Mouse (Mus musculus) E14TG2a.4 (cell line): ENCODE data around the gene Cln6.
"Not testable (repeated sequence)": the region's sequence is repeated elsewhere in the genome, so short reads cannot be mapped to it uniquely, and the experiment has no call there.

Experiments used
- H3K27me3 ChIP-seq: 2 replicates; pipeline ENCODE4 v1.6.1; 2014; ENCODE audit warnings: low read length, control low read depth; ENCODE audit not compliant: insufficient read depth
- H3K36me3 ChIP-seq: 2 replicates; pipeline ENCODE4 v1.6.1; 2014; ENCODE audit warnings: low read length, control low read depth; ENCODE audit not compliant: insufficient read depth
- H3K4me1 ChIP-seq: replicated peaks from 2 replicates; pipeline ENCODE4 v1.6.1; 2014; ENCODE audit warnings: low read depth, low read length, control low read depth
- H3K4me3 ChIP-seq: replicated peaks from 2 replicates; pipeline ENCODE4 v1.5.1; 2014; ENCODE audit warnings: mild to moderate bottlenecking, low read length
- H3K9me3 ChIP-seq: 2 replicates; pipeline ENCODE4 v1.6.1; 2014; ENCODE audit warnings: low read length, control low read depth
- CTCF ChIP-seq: conservative IDR thresholded peaks from 2 replicates; pipeline ENCODE4 v1.5.1; 2014; ENCODE audit warnings: low read length
- NANOG ChIP-seq: IDR thresholded peaks from 2 replicates; pipeline ENCODE4 v1.6.1; 2014; ENCODE audit warnings: borderline replicate concordance, low read length, mixed read lengths
- POU5F1 ChIP-seq: IDR thresholded peaks from 2 replicates; pipeline ENCODE4 v1.6.1; 2014; ENCODE audit warnings: low read length, borderline replicate concordance

The Cln6 gene

DNA sequence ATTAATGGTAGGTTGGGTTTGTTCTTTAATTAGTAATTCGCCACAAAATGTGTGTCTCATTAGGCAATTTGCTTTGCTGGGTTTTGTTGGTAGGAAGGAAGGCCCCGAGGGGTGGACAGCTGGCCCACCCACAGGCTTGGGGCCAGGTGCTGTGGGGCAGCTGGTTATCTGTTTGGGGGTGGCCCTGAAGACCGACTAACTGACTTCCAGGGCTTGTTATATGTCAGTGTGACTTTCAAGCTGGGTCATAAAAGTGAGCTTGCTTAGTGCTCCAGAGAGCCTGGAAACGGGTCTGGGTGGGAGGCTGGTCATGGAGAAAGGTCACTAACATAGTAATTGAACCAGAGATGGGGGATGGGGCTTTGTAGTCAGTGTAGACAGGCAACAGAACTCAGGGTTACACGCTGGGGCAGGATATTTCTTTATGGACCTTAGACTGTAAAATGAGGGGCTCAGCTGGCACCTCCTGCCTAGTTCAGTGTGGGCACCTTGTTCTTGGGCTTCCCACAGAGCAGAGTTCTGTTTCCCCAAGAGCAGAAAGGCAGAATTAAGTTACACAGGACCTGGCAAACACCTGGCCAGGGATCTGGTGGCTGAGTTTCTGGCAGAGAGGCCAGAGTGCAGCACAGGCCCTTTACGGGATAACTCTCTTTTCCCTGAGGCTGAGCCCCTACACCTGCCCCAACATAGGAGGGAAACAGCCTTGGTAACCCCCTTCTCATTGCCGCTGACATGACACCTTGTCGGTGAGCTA is 19.9 kb downstream of the Cln6 start:
- H3K36me3 ChIP-seq, result no peaks in the 10 kb centered on the region
- H3K4me3 ChIP-seq, result peak overlapping the region; percentile 29
- TF ChIP-seq NANOG (no peak), POU5F1 (no peak), CTCF (no peak)
- no peaks in the 10 kb centered on the region for H3K9me3 ChIP-seq
- no peaks in the 10 kb centered on the region for H3K27me3 ChIP-seq
- peaks cover 46% of the 10 kb centered on the region for H3K4me1 ChIP-seq

- H3K4me3 ChIP-seq, H3K27me3 ChIP-seq, H3K36me3 ChIP-seq, H3K9me3 ChIP-seq: not testable (repeated sequence)
- peaks cover 46% of the 10 kb centered on the region for H3K4me1 ChIP-seq
Observed at GRCm38 (mm10) chr9:62860102-62860501, 21.5 kb downstream of the Cln6 start.

GRCm38 (mm10) chr9:62860866-62861265 is 22.3 kb downstream of the Cln6 start:
- Histone ChIP-seq H3K9me3 (no peaks in the 10 kb centered on the region), H3K36me3 (no peaks in the 10 kb centered on the region), H3K27me3 (no peaks in the 10 kb centered on the region), H3K4me1 (peaks cover 46% of the 10 kb centered on the region), H3K4me3 (no peak overlapping the region)
- TF ChIP-seq POU5F1 (no peak), NANOG (no peak), CTCF (no peak)

- H3K9me3 ChIP-seq, H3K4me3 ChIP-seq, H3K36me3 ChIP-seq, H3K27me3 ChIP-seq: not testable (repeated sequence)
- peaks cover 42% of the 10 kb centered on the region for H3K4me1 ChIP-seq
Observed at GRCm38 (mm10) chr9:62869236-62869635, 30.7 kb downstream of the Cln6 start.

GRCm38 (mm10) chr9:62870728-62871127 is 32.1 kb downstream of the Cln6 start:
- peak overlapping the region; percentile 48 for H3K4me3 ChIP-seq
- H3K9me3 ChIP-seq, result no peaks in the 10 kb centered on the region
- TF ChIP-seq NANOG (no peak), POU5F1 (no peak), CTCF (no peak)
- H3K27me3 ChIP-seq, result no peaks in the 10 kb centered on the region
- H3K4me1 ChIP-seq, result peaks cover 42% of the 10 kb centered on the region
- H3K36me3 ChIP-seq, result peaks cover 19% of the 10 kb centered on the region

DNA sequence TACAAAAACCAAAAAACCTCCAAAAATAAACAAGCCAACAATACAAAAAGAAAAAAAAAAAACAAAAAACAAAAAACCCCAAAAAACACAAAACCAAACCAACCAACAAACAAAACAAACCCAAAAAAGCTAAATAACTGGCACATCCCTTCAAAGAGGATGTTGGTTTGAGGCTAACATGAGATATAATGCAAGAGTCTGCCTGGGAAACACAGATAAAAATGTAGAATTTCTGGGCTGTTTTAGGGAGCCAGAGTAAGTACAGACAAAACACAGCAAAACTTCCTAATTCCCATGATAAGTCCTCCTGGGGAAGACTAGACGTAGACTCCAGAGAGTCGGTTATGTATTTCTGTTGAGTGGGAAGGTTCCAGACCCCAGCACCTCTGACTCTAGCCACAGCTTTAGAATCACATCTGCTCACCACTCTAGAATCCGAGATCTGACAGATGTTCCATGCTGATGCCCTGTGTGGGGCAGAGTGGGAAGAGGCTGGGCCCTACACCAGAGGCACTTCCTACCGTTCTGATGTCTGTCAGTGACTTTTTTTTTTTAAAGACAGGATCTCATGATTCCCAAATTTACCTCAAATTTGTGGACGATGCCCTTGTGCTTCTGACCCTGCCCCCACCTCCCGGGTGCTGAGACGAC is 38.5 kb downstream of the Cln6 start:
- H3K36me3 ChIP-seq, result peaks cover 55% of the 10 kb centered on the region
- H3K9me3 ChIP-seq, result no peaks in the 10 kb centered on the region
- H3K4me1 ChIP-seq, result peaks cover 17% of the 10 kb centered on the region
- TF ChIP-seq CTCF (no peak), NANOG (no peak), POU5F1 (no peak)
- H3K27me3 ChIP-seq, result no peaks in the 10 kb centered on the region
- no peak overlapping the region for H3K4me3 ChIP-seq

DNA sequence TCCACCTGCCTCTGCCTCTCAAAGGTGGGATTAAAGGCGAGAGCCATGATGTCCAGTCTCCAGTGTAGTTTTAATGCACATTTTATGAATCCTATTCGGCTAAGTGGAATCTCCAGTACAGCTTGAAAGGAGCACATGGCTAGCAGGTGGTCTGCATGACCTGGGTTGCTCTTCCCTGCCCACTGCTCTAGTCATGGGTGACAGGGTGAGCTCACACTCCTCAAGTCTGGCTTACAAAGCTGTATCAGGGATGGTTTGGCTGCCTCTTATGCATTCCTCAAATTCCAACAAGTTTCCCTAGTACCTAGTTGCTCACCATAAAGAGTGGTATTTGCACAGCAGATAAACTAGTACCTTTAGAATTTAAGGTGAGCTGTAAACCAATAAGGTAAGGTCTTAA is 39.2 kb downstream of the Cln6 start:
- no peak for TF ChIP-seq NANOG
- TF ChIP-seq POU5F1, result no peak
- TF ChIP-seq CTCF, result no peak
- H3K27me3 ChIP-seq, result no peaks in the 10 kb centered on the region
- H3K36me3 ChIP-seq, result peaks cover 59% of the 10 kb centered on the region
- peaks cover 20% of the 10 kb centered on the region for H3K4me1 ChIP-seq
- no peak overlapping the region for H3K4me3 ChIP-seq
- H3K9me3 ChIP-seq, result no peaks in the 10 kb centered on the region

DNA sequence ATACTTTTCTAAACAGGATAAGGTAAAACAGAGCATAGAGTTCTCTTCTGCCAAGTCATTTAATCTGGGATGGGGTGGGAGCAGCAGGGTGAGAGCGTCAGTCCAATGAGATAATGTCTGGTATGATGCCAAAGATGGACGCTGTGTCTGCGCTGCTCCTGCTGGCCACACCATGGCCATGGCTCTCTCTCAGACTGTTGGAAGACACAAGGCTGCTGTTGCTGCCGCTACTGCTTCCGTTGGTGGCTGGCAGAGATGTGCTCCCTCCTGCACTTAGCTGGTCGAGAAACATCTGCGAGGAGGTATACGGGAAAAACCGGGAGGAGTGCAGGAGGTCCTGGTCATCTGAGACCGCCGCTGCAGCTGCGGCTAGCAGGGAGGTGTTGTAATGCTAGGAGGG is 43.3 kb downstream of the Cln6 start:
- TF ChIP-seq CTCF, result no peak
- no peak for TF ChIP-seq POU5F1
- TF ChIP-seq NANOG, result no peak
- Histone ChIP-seq H3K4me1 (peaks cover 17% of the 10 kb centered on the region), H3K9me3 (no peaks in the 10 kb centered on the region)

DNA sequence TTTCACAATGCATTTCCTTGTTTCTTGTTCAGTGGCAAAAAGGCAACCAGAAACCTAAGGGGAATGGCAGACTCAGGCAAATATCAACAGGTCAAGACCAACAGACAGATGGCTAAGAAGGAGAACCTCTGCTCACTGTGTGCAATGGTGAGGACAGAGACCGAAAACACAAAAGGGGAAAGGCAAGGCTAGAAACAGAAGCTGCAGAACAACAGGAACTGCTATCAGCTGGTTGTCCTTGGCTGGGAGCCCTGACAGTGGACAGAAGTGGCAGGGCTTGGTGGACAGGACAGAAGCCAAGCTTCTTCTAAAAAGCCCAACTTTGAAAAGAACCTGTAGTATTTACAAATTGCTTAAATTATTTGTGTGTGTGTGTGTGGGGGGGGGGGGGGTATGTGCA is 55.9 kb downstream of the Cln6 start:
- Histone ChIP-seq H3K9me3 (no peaks in the 10 kb centered on the region), H3K4me1 (peaks cover 4% of the 10 kb centered on the region), H3K27me3 (no peaks in the 10 kb centered on the region), H3K36me3 (peaks cover 28% of the 10 kb centered on the region), H3K4me3 (no peak overlapping the region)
- TF ChIP-seq POU5F1, result no peak
- TF ChIP-seq NANOG, result no peak
- no peak for TF ChIP-seq CTCF

More for the DNA sequence above, 43.3 kb downstream of the Cln6 start:
- peaks cover 66% of the 10 kb centered on the region for H3K36me3 ChIP-seq
- H3K27me3 ChIP-seq, result no peaks in the 10 kb centered on the region
- H3K4me3 ChIP-seq, result 0 out of 2 replicates have a peak overlapping the region, but pooled peaks have one; percentile 17
